8 mouse cellular contexts compared by ENCODE assay signal in the genomic region with DNA sequence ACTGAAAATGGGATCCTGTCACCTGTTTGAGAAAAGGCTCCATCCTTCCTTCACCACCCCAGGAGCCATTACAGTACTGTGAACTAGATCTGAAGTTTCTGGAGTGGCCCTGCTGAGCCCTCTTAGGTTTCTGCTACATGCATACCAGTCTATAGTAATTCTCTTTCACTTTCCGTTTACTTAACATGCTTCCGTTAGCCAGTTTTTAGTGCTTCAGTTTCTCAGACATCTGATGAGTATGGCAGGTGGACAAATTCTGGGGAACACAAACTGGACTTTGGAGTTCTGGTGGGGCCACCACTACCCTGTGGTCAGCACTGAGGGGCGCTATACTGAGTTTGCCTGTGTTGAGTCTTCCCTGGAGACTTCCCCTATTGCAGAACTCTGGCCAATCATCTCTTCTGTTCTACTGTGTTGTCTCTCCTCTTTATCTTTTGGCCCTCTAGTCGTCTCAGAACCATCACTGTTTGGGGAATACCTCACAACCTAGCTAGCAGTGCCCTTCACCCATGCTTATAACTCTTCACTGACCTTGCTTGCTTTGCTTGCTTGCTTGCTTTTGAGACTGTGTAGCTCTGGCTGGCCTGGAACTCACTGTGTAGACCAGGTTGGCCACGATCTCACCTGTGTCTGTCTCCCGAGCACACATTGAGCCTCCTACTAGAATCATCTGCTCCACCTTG. TPM values are rescaled to one million over a fixed set of nuclear protein-coding genes. Genes with fewer than 3 reads are reported as not detected.
A peak's percentile ranks its signal among the peaks of the same experiment; 100 is the strongest.
DNase-seq lines count a peak whose midpoint lies in the region; ATAC-seq and TF ChIP-seq lines count a peak whose summit lies in the region.

No protein-coding gene starts in this region.

- H3K4me3 ChIP-seq in liver, adult 2 months (ENCODE audit: insufficient read depth, low read depth, low read length) = peak overlapping the region; percentile 86
- H3K4me3 ChIP-seq in hindbrain, embryonic 11.5 days (ENCODE audit: low read depth, low read length) = peak overlapping the region; percentile 75

- peak overlapping the region; percentile 67; the same call in 1 of the 2 replicates for H3K27ac ChIP-seq in liver, adult 2 months (replicated peaks; ENCODE audit: insufficient read depth, low read depth, low read length)
- peak overlapping the region; percentile 83; the same call in 1 of the 2 replicates for H3K27ac ChIP-seq in hindbrain, embryonic 11.5 days (ENCODE audit: low read depth, low read length)

- peak overlapping the region; percentile 84 for H3K4me2 ChIP-seq in hindbrain, embryonic 11.5 days (replicated peaks; ENCODE audit: low read depth, low read length)

- no peaks in the 10 kb centered on the region for H3K27me3 ChIP-seq in liver, adult 2 months (ENCODE audit: control insufficient read depth, insufficient read depth, low read length)
- H3K27me3 ChIP-seq in hindbrain, embryonic 11.5 days (ENCODE audit: control insufficient read depth, insufficient read depth, low read length) = no peaks in the 10 kb centered on the region

- no peaks in the 10 kb centered on the region for H3K9me3 ChIP-seq in hindbrain, embryonic 11.5 days (ENCODE audit: control insufficient read depth, low read length)

- peaks cover 6% of the 10 kb centered on the region; the same call in 1 of the 2 replicates for H3K36me3 ChIP-seq in liver, adult 2 months (ENCODE audit: control insufficient read depth, insufficient read depth, low read length)
- no peaks in the 10 kb centered on the region for H3K36me3 ChIP-seq in hindbrain, embryonic 11.5 days (ENCODE audit: control insufficient read depth, insufficient read depth, low read length)

- no peak for TF ChIP-seq POLR2A in liver, adult 2 months (IDR thresholded peaks at IDR 0.05; ENCODE audit: extremely low read depth, insufficient read depth, low read length)

- DNase-seq in liver, adult 2 months (ENCODE audit: extremely low read depth, low read depth, low spot score) = peak; percentile 17
- no peak for DNase-seq in liver
- DNase-seq in adipocyte (ENCODE audit: low spot score) = peak; percentile 39
- DNase-seq in hindbrain, embryonic 11.5 days (ENCODE audit: low spot score) = no peak
- DNase-seq in thymus, postnatal 4 days = peak; percentile 40
- DNase-seq in right cerebral cortex, postnatal 25 days = no peak
- DNase-seq in ovary, postnatal 36 days (ENCODE audit: low spot score) = no peak

- ATAC-seq in hindbrain, embryonic 11.5 days (ENCODE audit: low FRiP score) = no peak
- peak; percentile 42 for ATAC-seq in megakaryocyte, adult 5-6 weeks (ENCODE audit: poor library complexity, severe bottlenecking)

- peak overlapping the region; percentile 84 for H3K9ac ChIP-seq in liver, adult 2 months (ENCODE audit: low read depth, low read length)
- H3K9ac ChIP-seq in hindbrain, embryonic 11.5 days (ENCODE audit: low read depth, low read length) = peak overlapping the region; percentile 85

- 37% methylated on average over 6 of the region's 6 CpGs for WGBS in liver, adult 2 months
- WGBS in hindbrain, embryonic 11.5 days = 82% methylated on average over 6 of the region's 6 CpGs

- H3K79me2 ChIP-seq in liver, adult 2 months (ENCODE audit: control insufficient read depth, insufficient read depth, low read length) = no peaks in the 10 kb centered on the region

- H3K4me1 ChIP-seq in liver, adult 2 months (ENCODE audit: control insufficient read depth, insufficient read depth, low read length) = peaks cover 8% of the 10 kb centered on the region; the same call in 1 of the 2 replicates
- H3K4me1 ChIP-seq in hindbrain, embryonic 11.5 days (replicated peaks; ENCODE audit: control insufficient read depth, insufficient read depth, low read length) = peaks cover 4% of the 10 kb centered on the region; the same call in 1 of the 2 replicates

- TF ChIP-seq CTCF in liver, adult 2 months (IDR thresholded peaks at IDR 0.05; ENCODE audit: low read depth, low read length) = no peak

RNA-seq across cellular contexts. Expression of a gene that starts 0.9 kb away (rescaled TPM):
- 17.0 and 17.5 TPM in 2 replicates for total RNA-seq in liver, adult 2 months (2014; rRNA removed)
- 25.6 and 27.1 TPM in 2 replicates for polyA plus RNA-seq in liver, adult 2 months (2012; rRNA removed)
- 141 and 144 TPM in 2 replicates for polyA plus RNA-seq in hindbrain, embryonic 11.5 days (2014; fragmentation: Nextera tagmentation; extraction: Ambion mirVana)
- 84.5 and 90.0 TPM in 2 replicates for total RNA-seq in megakaryocyte, adult 5-6 weeks (2015)
- total RNA-seq in megakaryocyte, adult 5-6 weeks (2017) = 176 and 179 TPM in 2 replicates

RNA-seq across cellular contexts. Expression of a gene that starts 14.3 kb away (rescaled TPM):
- total RNA-seq in liver, adult 2 months (2014; rRNA removed) = 0.13 and 0.92 TPM in 2 replicates
- polyA plus RNA-seq in liver, adult 2 months (2012; rRNA removed) = not detected in 2 replicates
- polyA plus RNA-seq in hindbrain, embryonic 11.5 days (2014; fragmentation: Nextera tagmentation; extraction: Ambion mirVana) = 7.9 and 8.5 TPM in 2 replicates
- total RNA-seq in megakaryocyte, adult 5-6 weeks (2015) = not detected in 2 replicates
- not detected in 2 replicates for total RNA-seq in megakaryocyte, adult 5-6 weeks (2017)

RNA-seq across cellular contexts. Expression of a gene that starts 27.0 kb away (rescaled TPM):
- 9.5 and 12.3 TPM in 2 replicates for total RNA-seq in liver, adult 2 months (2014; rRNA removed)
- 15.2 and 16.8 TPM in 2 replicates for polyA plus RNA-seq in liver, adult 2 months (2012; rRNA removed)
- 8.4 and 9.6 TPM in 2 replicates for polyA plus RNA-seq in hindbrain, embryonic 11.5 days (2014; fragmentation: Nextera tagmentation; extraction: Ambion mirVana)
- 4.1 and 4.5 TPM in 2 replicates for total RNA-seq in megakaryocyte, adult 5-6 weeks (2015)
- total RNA-seq in megakaryocyte, adult 5-6 weeks (2017) = 7.5 and 8.7 TPM in 2 replicates

RNA-seq across cellular contexts. Expression of a gene that starts 48.6 kb away (rescaled TPM):
- total RNA-seq in liver, adult 2 months (2014; rRNA removed) = 2.6 and 2.7 TPM in 2 replicates
- polyA plus RNA-seq in liver, adult 2 months (2012; rRNA removed) = 8.1 and 13.3 TPM in 2 replicates
- polyA plus RNA-seq in hindbrain, embryonic 11.5 days (2014; fragmentation: Nextera tagmentation; extraction: Ambion mirVana) = 5.6 and 6.9 TPM in 2 replicates
- 10.4 and 10.7 TPM in 2 replicates for total RNA-seq in megakaryocyte, adult 5-6 weeks (2015)
- 6.0 and 8.8 TPM in 2 replicates for total RNA-seq in megakaryocyte, adult 5-6 weeks (2017)

Comparison
In these comparisons a context has a peak if more than half of its experiments do, and no peak if none do; other contexts are left out.
1. DNase-seq: peak in liver, adult 2 months (single experiment), adipocyte (single experiment) and thymus, postnatal 4 days (single experiment); none in liver (single experiment), hindbrain, embryonic 11.5 days (single experiment), right cerebral cortex, postnatal 25 days (single experiment) and ovary, postnatal 36 days (single experiment).